Mouse (Mus musculus) kidney, embryonic 14.5 days (tissue): ENCODE measurements around the gene Rhbg. TPM values are rescaled to one million over a fixed set of nuclear protein-coding genes. Genes with fewer than 3 reads are reported as not detected.

Experiments
- ATAC-seq: fragments of 200-750 bp; cut with Nextera tagmentation; 2 replicates; pipeline ENCODE4 v1.8.0; 2017; ENCODE audit warnings: moderate number of reproducible peaks, mild to moderate bottlenecking, moderate TSS enrichment, moderate library complexity; ENCODE audit not compliant: low FRiP score, low TSS enrichment
- H3K27ac ChIP-seq: fragments of 300-500 bp; sonication (generic); 2 replicates; pipeline ENCODE4 v1.5.1; 2014; ENCODE audit warnings: low read depth, mild to moderate bottlenecking, low read length, moderate library complexity, mixed read lengths
- H3K27me3 ChIP-seq: fragments of 300-500 bp; sonication (generic); 2 replicates; pipeline ENCODE4 v1.6.1; 2014; ENCODE audit warnings: mild to moderate bottlenecking, low read length; ENCODE audit not compliant: control insufficient read depth, insufficient read depth
- H3K36me3 ChIP-seq: fragments of 300-500 bp; sonication (generic); 2 replicates; pipeline ENCODE4 v1.6.1; 2014; ENCODE audit warnings: low read length, mixed read lengths; ENCODE audit not compliant: control insufficient read depth, insufficient read depth
- H3K4me1 ChIP-seq: fragments of 300-500 bp; sonication (generic); 2 replicates; pipeline ENCODE4 v1.6.1; 2014; ENCODE audit warnings: low read length, mixed read lengths; ENCODE audit not compliant: control insufficient read depth, insufficient read depth
- H3K4me2 ChIP-seq: fragments of 300-500 bp; sonication (generic); replicated peaks from 2 replicates; pipeline ENCODE4 v1.6.1; 2014; ENCODE audit warnings: low read depth, mild to moderate bottlenecking, low read length
- H3K4me3 ChIP-seq: fragments of 300-500 bp; sonication (generic); 2 replicates; pipeline ENCODE4 v1.5.1; 2014; ENCODE audit warnings: mild to moderate bottlenecking, low read length
- H3K9ac ChIP-seq: fragments of 300-500 bp; sonication (generic); 2 replicates; pipeline ENCODE4 v1.6.1; 2014; ENCODE audit warnings: low read depth, mild to moderate bottlenecking, low read length, moderate library complexity
- H3K9me3 ChIP-seq: fragments of 300-500 bp; sonication (generic); 2 replicates; pipeline ENCODE4 v1.6.1; 2016; ENCODE audit warnings: low read length; ENCODE audit not compliant: control insufficient read depth
- WGBS: fragments of 180-500 bp; shearing (Covaris S2); extraction: QIAGEN DNeasy Blood & Tissue Kit; methylation state at CpG from one replicate; pipeline ENCODE4 v1.1.7; 2014; 5-methylcytosine and 5-hydroxymethylcytosine counted together
- polyA plus RNA-seq: library from polyadenylated mRNA; unstranded; fragments of >200 nt; fragmentation: Nextera tagmentation; extraction: Ambion mirVana; gene quantifications from 2 replicates; pipeline ENCODE4 v1.2.1, GENCODE M21; 2014

The Rhbg gene
- polyA plus RNA-seq, 1 experiment from 2014 or later: 3.7 TPM

GRCm38 (mm10) chr3:88210121-88210520, 44.4 kb downstream of the Rhbg start:
- WGBS: 10% methylated on average over 2 of the region's 2 CpGs
- Histone ChIP-seq H3K27ac (no peak overlapping the region), H3K4me2 (no peak overlapping the region), H3K9ac (no peak overlapping the region), H3K36me3 (no peaks in the 10 kb centered on the region), H3K4me3 (no peak overlapping the region), H3K27me3 (peaks cover 98% of the 10 kb centered on the region), H3K4me1 (no peaks in the 10 kb centered on the region), H3K9me3 (no peaks in the 10 kb centered on the region)
- no peak for ATAC-seq

- no peak overlapping the region for H3K4me2 ChIP-seq
- H3K4me3 ChIP-seq: no peak overlapping the region
- under 1% methylated on average over 6 of the region's 6 CpGs for WGBS
- ATAC-seq: no peak
- H3K27me3 ChIP-seq: peaks cover 98% of the 10 kb centered on the region
- no peak overlapping the region for H3K9ac ChIP-seq
- H3K4me1 ChIP-seq: no peaks in the 10 kb centered on the region
- no peaks in the 10 kb centered on the region for H3K9me3 ChIP-seq
- no peak overlapping the region for H3K27ac ChIP-seq
- H3K36me3 ChIP-seq: no peaks in the 10 kb centered on the region
Observed at GRCm38 (mm10) chr3:88209306-88209705, 45.2 kb downstream of the Rhbg start.

- Histone ChIP-seq H3K4me3 (no peak overlapping the region), H3K4me2 (no peak overlapping the region), H3K4me1 (no peaks in the 10 kb centered on the region), H3K27ac (no peak overlapping the region), H3K27me3 (peaks cover 98% of the 10 kb centered on the region), H3K9me3 (no peaks in the 10 kb centered on the region), H3K36me3 (no peaks in the 10 kb centered on the region), H3K9ac (no peak overlapping the region)
- ATAC-seq: no peak
- WGBS: 9% methylated on average over 3 of the region's 3 CpGs
Observed at GRCm38 (mm10) chr3:88208226-88208720, 46.2 kb downstream of the Rhbg start.

GRCm38 (mm10) chr3:88207451-88208100, 46.9 kb downstream of the Rhbg start:
- Histone ChIP-seq H3K4me1 (no peaks in the 10 kb centered on the region), H3K4me2 (no peak overlapping the region), H3K27me3 (peaks cover 99% of the 10 kb centered on the region), H3K9ac (no peak overlapping the region), H3K9me3 (no peaks in the 10 kb centered on the region), H3K4me3 (no peak overlapping the region), H3K36me3 (no peaks in the 10 kb centered on the region), H3K27ac (no peak overlapping the region)
- ATAC-seq: no peak
- WGBS: 2% methylated on average over 15 of the region's 15 CpGs

- ATAC-seq: no peak
- Histone ChIP-seq H3K9me3 (no peaks in the 10 kb centered on the region), H3K4me3 (no peak overlapping the region), H3K36me3 (no peaks in the 10 kb centered on the region), H3K27me3 (peaks cover 99% of the 10 kb centered on the region), H3K4me1 (no peaks in the 10 kb centered on the region), H3K27ac (no peak overlapping the region), H3K4me2 (no peak overlapping the region), H3K9ac (no peak overlapping the region)
- WGBS: 1% methylated on average over 14 of the region's 14 CpGs
Observed at GRCm38 (mm10) chr3:88206901-88207371, 47.6 kb downstream of the Rhbg start.

GRCm38 (mm10) chr3:88206500-88206899, 48.0 kb downstream of the Rhbg start:
- H3K36me3 ChIP-seq: no peaks in the 10 kb centered on the region
- WGBS: 8% methylated on average over 3 of the region's 3 CpGs
- ATAC-seq: no peak
- no peak overlapping the region for H3K27ac ChIP-seq
- H3K4me1 ChIP-seq: no peaks in the 10 kb centered on the region
- no peak overlapping the region for H3K4me3 ChIP-seq
- H3K4me2 ChIP-seq: no peak overlapping the region
- H3K9ac ChIP-seq: no peak overlapping the region
- H3K27me3 ChIP-seq: peaks cover 100% of the 10 kb centered on the region
- no peaks in the 10 kb centered on the region for H3K9me3 ChIP-seq

GRCm38 (mm10) chr3:88205563-88206491, 48.7 kb downstream of the Rhbg start:
- H3K36me3 ChIP-seq: no peaks in the 10 kb centered on the region
- no peak overlapping the region for H3K4me3 ChIP-seq
- H3K9me3 ChIP-seq: no peaks in the 10 kb centered on the region
- ATAC-seq: no peak
- 0 out of 2 replicates have a peak, but pooled peaks cover 3% of the 10 kb centered on the region for H3K4me1 ChIP-seq
- no peak overlapping the region for H3K4me2 ChIP-seq
- no peak overlapping the region for H3K27ac ChIP-seq
- no peak overlapping the region for H3K9ac ChIP-seq
- H3K27me3 ChIP-seq: peaks cover 100% of the 10 kb centered on the region
- WGBS: 3% methylated on average over 8 of the region's 8 CpGs

- Histone ChIP-seq H3K36me3 (no peaks in the 10 kb centered on the region), H3K9ac (no peak overlapping the region), H3K27ac (no peak overlapping the region), H3K9me3 (no peaks in the 10 kb centered on the region), H3K4me2 (no peak overlapping the region), H3K4me1 (0 out of 2 replicates have a peak, but pooled peaks cover 6% of the 10 kb centered on the region), H3K27me3 (peaks cover 100% of the 10 kb centered on the region), H3K4me3 (no peak overlapping the region)
- no peak for ATAC-seq
- WGBS: 12% methylated on average over 4 of the region's 4 CpGs
Observed at GRCm38 (mm10) chr3:88205176-88205562, 49.3 kb downstream of the Rhbg start.

GRCm38 (mm10) chr3:88204751-88205150, 49.8 kb downstream of the Rhbg start:
- ATAC-seq: no peak
- peaks cover 96% of the 10 kb centered on the region for H3K27me3 ChIP-seq
- WGBS: 14% methylated on average over 1 of the region's 1 CpGs
- 0 out of 2 replicates have a peak, but pooled peaks cover 6% of the 10 kb centered on the region for H3K4me1 ChIP-seq
- H3K9ac ChIP-seq: no peak overlapping the region
- no peaks in the 10 kb centered on the region for H3K9me3 ChIP-seq
- no peaks in the 10 kb centered on the region for H3K36me3 ChIP-seq
- H3K4me2 ChIP-seq: no peak overlapping the region
- H3K27ac ChIP-seq: no peak overlapping the region
- no peak overlapping the region for H3K4me3 ChIP-seq
